Mouse (Mus musculus) stomach, postnatal 0 days (tissue): ENCODE data around the gene Mvb12a. TPM values are rescaled to one million over a fixed set of nuclear protein-coding genes. Genes with fewer than 3 reads are reported as not detected.

Experiments
- ATAC-seq: fragments of 200-750 bp; cut with Nextera tagmentation; 2 replicates; pipeline ENCODE4 v1.8.0; 2017; ENCODE audit not compliant: low FRiP score, low TSS enrichment
- DNase-seq: peaks from one replicate; pipeline ENCODE4 v3.0.0-alpha.2; 2016; ENCODE audit warnings: low spot score
- H3K27ac ChIP-seq: fragments of 300-500 bp; sonication (generic); replicated peaks from 2 replicates; pipeline ENCODE4 v1.5.1; 2014; ENCODE audit warnings: mild to moderate bottlenecking, control low read depth
- H3K27me3 ChIP-seq: fragments of 300-500 bp; sonication (generic); 2 replicates; pipeline ENCODE4 v1.6.1; 2014; ENCODE audit warnings: low read length; ENCODE audit not compliant: control insufficient read depth, insufficient read depth
- H3K36me3 ChIP-seq: fragments of 300-500 bp; sonication (generic); 2 replicates; pipeline ENCODE4 v1.6.1; 2014; ENCODE audit warnings: low read length, mixed read lengths; ENCODE audit not compliant: control insufficient read depth, insufficient read depth
- H3K4me1 ChIP-seq: fragments of 300-500 bp; sonication (generic); replicated peaks from 2 replicates; pipeline ENCODE4 v1.6.1; 2014; ENCODE audit warnings: antibody characterized with exemption; ENCODE audit not compliant: control insufficient read depth, insufficient read depth
- H3K4me2 ChIP-seq: fragments of 300-500 bp; sonication (generic); replicated peaks from 2 replicates; pipeline ENCODE4 v1.6.1; 2014; ENCODE audit warnings: low read depth, mild to moderate bottlenecking, control low read depth, moderate library complexity
- H3K4me3 ChIP-seq: fragments of 300-500 bp; sonication (generic); 2 replicates; pipeline ENCODE4 v1.5.1; 2014; ENCODE audit warnings: low read depth, low read length, control low read depth
- H3K9ac ChIP-seq: fragments of 300-500 bp; sonication (generic); 2 replicates; pipeline ENCODE4 v1.6.1; 2014; ENCODE audit warnings: mild to moderate bottlenecking, low read length, control low read depth, mixed read lengths
- H3K9me3 ChIP-seq: fragments of 300-500 bp; sonication (generic); 2 replicates; pipeline ENCODE4 v1.6.1; 2016; ENCODE audit warnings: low read length; ENCODE audit not compliant: control insufficient read depth
- CTCF ChIP-seq: IDR thresholded peaks from 2 replicates; pipeline ENCODE4 v1.5.1; 2016; ENCODE audit warnings: antibody characterized with exemption, low read depth, mild to moderate bottlenecking, moderate library complexity
- EP300 ChIP-seq: optimal IDR thresholded peaks from 2 replicates; pipeline ENCODE3; 2016; ENCODE audit warnings: antibody characterized with exemption
- WGBS: fragments of 180-500 bp; shearing (Covaris S2); extraction: QIAGEN DNeasy Blood & Tissue Kit; methylation state at CpG from one replicate; pipeline ENCODE4 v1.1.7; 2014; 5-methylcytosine and 5-hydroxymethylcytosine counted together
- polyA plus RNA-seq: library from polyadenylated mRNA; unstranded; fragments of >200 nt; fragmentation: Nextera tagmentation; extraction: Ambion mirVana; gene quantifications from 2 replicates; pipeline ENCODE4 v1.2.1, GENCODE M21; 2015

The Mvb12a gene
- polyA plus RNA-seq, 1 experiment from 2014 or later: 103 TPM

GRCm38 (mm10) chr8:71537028-71537867 is 5.5 kb upstream of the Mvb12a start, which contains the start of gene Bst2:
TSS of gene Bst2 (minus strand) at chr8:71537456.
- Histone ChIP-seq H3K9me3 (no peaks in the 10 kb centered on the region), H3K27me3 (no peaks in the 10 kb centered on the region), H3K27ac (peak within 1 kb of the TSS; percentile 85), H3K4me1 (no peaks in the 10 kb centered on the region; the same call in 1 of the 2 replicates), H3K4me2 (peak within 1 kb of the TSS; percentile 71), H3K4me3 (peak within 1 kb of the TSS; percentile 52), H3K9ac (peak within 1 kb of the TSS; percentile 65), H3K36me3 (no peaks in the 10 kb centered on the region)
- 2% methylated on average over 37 of the region's 37 CpGs for WGBS
- ATAC-seq: peak; percentile 90
- DNase-seq: peak; percentile 92
- TF ChIP-seq EP300: no peak
- TF ChIP-seq CTCF: peak; percentile 39

GRCm38 (mm10) chr8:71543755-71544154 is 1.0 kb downstream of the Mvb12a start:
- DNase-seq (no peak), ATAC-seq (no peak)
- peak overlapping the region; percentile 86 for H3K4me2 ChIP-seq
- H3K27me3 ChIP-seq: no peaks in the 10 kb centered on the region
- 82% methylated on average over 9 of the region's 9 CpGs for WGBS
- H3K9me3 ChIP-seq: no peaks in the 10 kb centered on the region
- H3K9ac ChIP-seq: no peak overlapping the region; the same call in 1 of the 2 replicates
- H3K4me3 ChIP-seq: peak overlapping the region; percentile 80; the same call in 1 of the 2 replicates
- no peaks in the 10 kb centered on the region for H3K4me1 ChIP-seq
- H3K36me3 ChIP-seq: peaks cover 10% of the 10 kb centered on the region; the same call in 1 of the 2 replicates
- TF ChIP-seq EP300 (no peak), CTCF (no peak)
- H3K27ac ChIP-seq: no peak overlapping the region

- H3K27ac ChIP-seq: no peak overlapping the region
- peaks cover 11% of the 10 kb centered on the region; the same call in 1 of the 2 replicates for H3K36me3 ChIP-seq
- DNase-seq (no peak), ATAC-seq (no peak)
- 92% methylated on average over 11 of the region's 11 CpGs for WGBS
- TF ChIP-seq CTCF (no peak), EP300 (no peak)
- no peaks in the 10 kb centered on the region for H3K9me3 ChIP-seq
- no peak overlapping the region for H3K4me2 ChIP-seq
- no peak overlapping the region for H3K4me3 ChIP-seq
- H3K4me1 ChIP-seq: no peaks in the 10 kb centered on the region
- no peak overlapping the region for H3K9ac ChIP-seq
- H3K27me3 ChIP-seq: no peaks in the 10 kb centered on the region
Measured at GRCm38 (mm10) chr8:71545053-71545452, 2.3 kb downstream of the Mvb12a start.

- H3K9me3 ChIP-seq: no peaks in the 10 kb centered on the region
- no peak for TF ChIP-seq EP300
- no peak for TF ChIP-seq CTCF
- no peaks in the 10 kb centered on the region for H3K27me3 ChIP-seq
- H3K9ac ChIP-seq: no peak overlapping the region
- no peaks in the 10 kb centered on the region for H3K4me1 ChIP-seq
- 86% methylated on average over 7 of the region's 7 CpGs for WGBS
- peaks cover 11% of the 10 kb centered on the region; the same call in 1 of the 2 replicates for H3K36me3 ChIP-seq
- no peak overlapping the region for H3K4me3 ChIP-seq
- DNase-seq: no peak
- no peak overlapping the region for H3K4me2 ChIP-seq
- no peak for ATAC-seq
- no peak overlapping the region for H3K27ac ChIP-seq
Measured at GRCm38 (mm10) chr8:71547590-71547989, 4.9 kb downstream of the Mvb12a start.

GRCm38 (mm10) chr8:71550754-71551153 is 8.0 kb downstream of the Mvb12a start:
- Histone ChIP-seq H3K27ac (no peak overlapping the region), H3K9ac (no peak overlapping the region), H3K4me3 (no peak overlapping the region), H3K4me1 (no peaks in the 10 kb centered on the region), H3K36me3 (peaks cover 7% of the 10 kb centered on the region; the same call in 1 of the 2 replicates), H3K4me2 (no peak overlapping the region), H3K9me3 (no peaks in the 10 kb centered on the region), H3K27me3 (no peaks in the 10 kb centered on the region)
- 63% methylated on average over 7 of the region's 7 CpGs for WGBS
- DNase-seq (no peak), ATAC-seq (no peak)
- TF ChIP-seq CTCF (no peak), EP300 (no peak)

GRCm38 (mm10) chr8:71552770-71553169 is 10.0 kb downstream of the Mvb12a start:
- Histone ChIP-seq H3K36me3 (peaks cover 6% of the 10 kb centered on the region; the same call in 1 of the 2 replicates), H3K27ac (no peak overlapping the region), H3K9me3 (no peaks in the 10 kb centered on the region), H3K4me3 (no peak overlapping the region), H3K4me1 (no peaks in the 10 kb centered on the region), H3K9ac (no peak overlapping the region), H3K27me3 (no peaks in the 10 kb centered on the region), H3K4me2 (no peak overlapping the region)
- ATAC-seq: 0 out of 2 replicates have a peak, but pooled peaks have one; percentile 19
- WGBS: 45% methylated on average over 6 of the region's 6 CpGs
- DNase-seq: no peak
- TF ChIP-seq EP300 (no peak), CTCF (no peak)
